Mouse (Mus musculus) hindbrain, embryonic 10.5 days (tissue): ENCODE results near the gene Exph5. TPM values are rescaled to one million over a fixed set of nuclear protein-coding genes. Genes with fewer than 3 reads are reported as not detected.

Experiments used
- DNase-seq: peaks from one replicate; pipeline ENCODE4 v3.0.0-alpha.2; 2017; ENCODE audit warnings: low spot score
- H3K27ac ChIP-seq: fragments of 300-500 bp; sonication (generic); 2 replicates; pipeline ENCODE4 v1.5.1; 2016; ENCODE audit warnings: mild to moderate bottlenecking, moderate library complexity
- H3K27me3 ChIP-seq: fragments of 300-500 bp; sonication (generic); 2 replicates; pipeline ENCODE4 v1.6.1; 2016; ENCODE audit warnings: mild to moderate bottlenecking; ENCODE audit not compliant: poor library complexity, insufficient read depth, severe bottlenecking
- H3K36me3 ChIP-seq: fragments of 300-500 bp; sonication (generic); 2 replicates; pipeline ENCODE4 v1.6.1; 2016; ENCODE audit warnings: mild to moderate bottlenecking, moderate library complexity
- H3K4me1 ChIP-seq: fragments of 300-500 bp; sonication (generic); replicated peaks from 2 replicates; pipeline ENCODE4 v1.6.1; 2016; ENCODE audit warnings: mild to moderate bottlenecking
- H3K4me3 ChIP-seq: fragments of 300-500 bp; sonication (generic); 2 replicates; pipeline ENCODE4 v1.5.1; 2016; ENCODE audit warnings: mild to moderate bottlenecking, moderate library complexity
- H3K9me3 ChIP-seq: fragments of 300-500 bp; sonication (generic); 2 replicates; pipeline ENCODE4 v1.6.1; 2016; ENCODE audit warnings: mild to moderate bottlenecking, moderate library complexity
- WGBS: fragments of 180-500 bp; shearing (Covaris S2); methylation state at CpG from one replicate; pipeline ENCODE4 v1.1.7; 2016; 5-methylcytosine and 5-hydroxymethylcytosine counted together
- polyA plus RNA-seq: library from polyadenylated mRNA; unstranded; fragments of >200 nt; fragmentation: Nextera tagmentation; extraction: Ambion mirVana; gene quantifications from 2 replicates; pipeline ENCODE4 v1.2.1, GENCODE M21; 2016

Exph5 gene
- polyA plus RNA-seq, 1 experiment from 2014 or later: 1.3 TPM

DNA sequence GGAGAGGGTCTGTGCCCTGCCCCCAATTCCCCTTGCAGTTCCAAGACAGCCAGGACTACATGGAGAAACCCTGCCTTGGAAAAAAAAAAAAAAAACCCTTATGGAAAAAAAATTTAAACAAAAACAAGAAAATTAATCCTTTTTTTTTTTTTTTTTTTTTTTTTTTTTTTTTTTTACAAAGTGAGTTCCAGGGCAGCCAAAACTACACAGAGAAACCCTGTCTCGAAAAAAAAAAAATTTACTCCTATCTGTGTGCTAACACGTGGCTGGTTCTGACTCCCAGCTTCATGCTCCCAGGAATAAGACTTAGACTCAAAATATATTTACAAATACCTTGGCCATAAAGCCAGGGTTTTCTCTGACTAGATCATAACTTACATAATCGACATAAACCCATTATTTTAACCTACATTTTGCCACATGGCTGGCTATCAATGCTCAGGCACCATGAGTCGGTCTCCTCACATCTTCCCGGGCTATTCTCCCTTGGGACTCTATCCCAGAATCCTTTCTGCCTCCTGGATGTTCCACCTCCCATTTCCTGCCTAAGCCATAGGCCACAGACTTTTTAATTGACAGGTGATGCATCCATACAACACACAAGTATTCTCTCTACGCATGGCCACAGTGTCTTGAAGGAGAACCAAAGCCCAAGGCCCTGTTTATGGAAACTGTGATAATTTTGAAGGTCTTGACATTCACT lies 102.7 kb downstream of the Exph5 start:
- Histone ChIP-seq H3K27me3 (no peaks in the 10 kb centered on the region), H3K36me3 (no peaks in the 10 kb centered on the region), H3K27ac (peak overlapping the region; percentile 90), H3K4me3 (0 out of 2 replicates have a peak overlapping the region, but pooled peaks have one; percentile 53), H3K9me3 (no peaks in the 10 kb centered on the region), H3K4me1 (peaks cover 22% of the 10 kb centered on the region)
- DNase-seq: no peak
- 82% methylated on average over 6 of the region's 6 CpGs for WGBS

DNA sequence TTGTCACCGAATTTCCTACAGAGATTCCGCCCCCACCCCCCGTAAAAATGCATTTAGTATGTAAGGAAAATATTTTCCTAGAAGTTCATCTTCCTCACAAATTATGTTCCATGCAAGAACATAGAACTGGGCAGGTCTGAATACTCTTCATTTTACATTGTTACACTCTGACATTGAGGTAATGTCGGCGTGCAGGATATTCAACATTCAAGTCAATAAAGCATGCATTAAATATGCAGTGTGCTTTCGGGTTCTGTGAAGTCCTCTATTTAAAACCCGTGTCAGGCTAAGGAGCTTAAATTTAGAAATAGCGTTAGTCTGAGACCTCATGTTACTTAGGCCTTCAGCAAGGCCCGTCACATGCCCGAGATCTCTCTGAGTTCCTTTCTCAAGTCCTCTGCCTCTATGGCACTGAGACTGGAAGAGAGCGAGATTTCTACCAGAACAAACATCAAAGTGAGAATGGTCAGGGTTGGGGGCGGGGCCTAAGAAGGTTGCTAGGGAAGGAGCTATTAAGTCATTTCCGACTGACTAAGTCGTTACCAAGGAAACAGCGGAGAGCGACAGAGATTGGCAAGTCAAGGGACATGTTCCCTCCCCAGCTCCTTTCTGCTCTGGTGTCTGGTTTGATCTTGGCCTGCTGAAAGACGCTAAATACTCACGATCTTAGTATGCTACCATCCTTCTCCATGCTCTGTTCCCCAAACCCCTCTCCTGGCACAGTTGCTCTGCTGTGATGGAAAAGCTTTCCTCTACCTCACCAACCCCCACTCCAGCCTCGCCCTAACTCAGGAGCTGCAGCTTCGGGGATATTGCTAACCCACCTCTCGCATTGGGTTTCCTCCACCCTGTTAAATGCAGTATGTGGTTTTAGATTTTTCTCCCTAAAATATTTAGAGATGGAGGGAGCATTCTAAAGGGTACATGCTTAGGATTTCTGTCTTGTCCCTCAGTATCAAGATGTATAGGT lies 103.6 kb downstream of the Exph5 start:
- Histone ChIP-seq H3K36me3 (no peaks in the 10 kb centered on the region), H3K27ac (peak overlapping the region; percentile 90), H3K9me3 (no peaks in the 10 kb centered on the region), H3K4me1 (peaks cover 22% of the 10 kb centered on the region), H3K4me3 (peak overlapping the region; percentile 53), H3K27me3 (no peaks in the 10 kb centered on the region)
- DNase-seq: peak; percentile 88
- WGBS: 28% methylated on average over 21 of the region's 21 CpGs

DNA sequence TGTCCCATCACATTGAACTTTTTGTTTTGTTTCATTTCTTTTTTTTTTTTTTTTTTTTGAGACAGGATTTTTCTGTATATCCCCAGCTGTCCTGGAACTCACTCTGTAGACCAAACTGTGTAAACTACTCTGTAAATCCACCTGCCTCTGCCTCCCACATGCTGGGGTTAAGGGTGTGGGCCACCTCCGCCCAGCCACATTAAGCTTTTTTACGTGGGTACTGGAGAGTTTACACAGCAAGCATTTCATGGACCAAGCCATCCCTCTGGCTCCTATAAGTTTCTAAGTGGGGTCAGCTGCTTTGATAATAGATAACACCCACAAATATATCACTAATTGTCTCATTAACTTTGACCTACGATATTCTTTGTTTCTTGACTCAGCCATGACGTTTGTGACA lies 107.1 kb downstream of the Exph5 start:
- no peaks in the 10 kb centered on the region for H3K9me3 ChIP-seq
- H3K27ac ChIP-seq: no peak overlapping the region
- no peak for DNase-seq
- H3K36me3 ChIP-seq: no peaks in the 10 kb centered on the region
- H3K4me3 ChIP-seq: no peak overlapping the region
- peaks cover 15% of the 10 kb centered on the region for H3K4me1 ChIP-seq
- no peaks in the 10 kb centered on the region for H3K27me3 ChIP-seq
- WGBS: 88% methylated on average over 4 of the region's 4 CpGs

DNA sequence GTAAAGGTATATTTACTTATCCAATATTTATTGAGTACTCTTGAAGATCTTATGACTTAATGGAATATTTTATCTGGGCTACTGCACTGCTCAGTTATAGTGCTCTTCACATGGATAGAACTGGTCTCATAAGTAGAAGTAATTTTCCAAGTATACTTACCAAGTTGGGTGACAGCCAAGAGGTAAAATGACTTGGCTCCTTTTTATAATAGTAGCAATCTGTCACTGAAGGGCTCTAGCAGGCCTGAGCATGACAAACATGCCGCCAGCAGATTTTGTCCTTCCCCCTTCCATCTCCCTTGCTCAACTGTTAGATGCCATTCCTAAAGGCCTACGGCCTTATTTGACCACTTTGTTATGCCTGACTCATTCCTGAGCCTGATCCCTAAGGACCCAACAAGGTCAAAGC lies 107.5 kb downstream of the Exph5 start:
- Histone ChIP-seq H3K4me1 (peaks cover 15% of the 10 kb centered on the region), H3K4me3 (no peak overlapping the region), H3K36me3 (no peaks in the 10 kb centered on the region), H3K9me3 (no peaks in the 10 kb centered on the region), H3K27me3 (no peaks in the 10 kb centered on the region), H3K27ac (no peak overlapping the region)
- DNase-seq: no peak
- 83% methylated on average over 2 of the region's 2 CpGs for WGBS

DNA sequence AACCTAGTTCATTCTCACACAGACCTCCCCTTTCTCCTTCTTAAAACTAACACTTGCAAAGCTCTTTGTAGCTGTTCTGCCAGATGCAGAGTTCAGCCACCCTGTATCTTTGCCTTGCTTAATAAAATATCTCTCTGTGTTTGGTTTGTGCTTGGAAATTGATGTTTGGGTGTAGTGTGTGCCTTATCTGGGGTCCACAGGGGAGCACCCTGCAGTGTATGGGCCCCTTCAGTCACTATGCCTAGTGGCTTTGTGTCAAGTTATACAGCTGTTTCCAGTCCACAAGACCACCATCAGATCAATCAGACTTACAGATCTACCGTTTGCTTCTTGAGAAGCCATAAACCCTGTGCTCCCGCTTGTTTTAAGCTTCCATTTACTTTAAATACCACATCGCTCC lies 108.0 kb downstream of the Exph5 start:
- Histone ChIP-seq H3K4me3 (no peak overlapping the region), H3K27ac (no peak overlapping the region), H3K36me3 (no peaks in the 10 kb centered on the region), H3K27me3 (no peaks in the 10 kb centered on the region), H3K9me3 (no peaks in the 10 kb centered on the region), H3K4me1 (peaks cover 14% of the 10 kb centered on the region)
- WGBS: 93% methylated on average over 3 of the region's 3 CpGs
- no peak for DNase-seq

DNA sequence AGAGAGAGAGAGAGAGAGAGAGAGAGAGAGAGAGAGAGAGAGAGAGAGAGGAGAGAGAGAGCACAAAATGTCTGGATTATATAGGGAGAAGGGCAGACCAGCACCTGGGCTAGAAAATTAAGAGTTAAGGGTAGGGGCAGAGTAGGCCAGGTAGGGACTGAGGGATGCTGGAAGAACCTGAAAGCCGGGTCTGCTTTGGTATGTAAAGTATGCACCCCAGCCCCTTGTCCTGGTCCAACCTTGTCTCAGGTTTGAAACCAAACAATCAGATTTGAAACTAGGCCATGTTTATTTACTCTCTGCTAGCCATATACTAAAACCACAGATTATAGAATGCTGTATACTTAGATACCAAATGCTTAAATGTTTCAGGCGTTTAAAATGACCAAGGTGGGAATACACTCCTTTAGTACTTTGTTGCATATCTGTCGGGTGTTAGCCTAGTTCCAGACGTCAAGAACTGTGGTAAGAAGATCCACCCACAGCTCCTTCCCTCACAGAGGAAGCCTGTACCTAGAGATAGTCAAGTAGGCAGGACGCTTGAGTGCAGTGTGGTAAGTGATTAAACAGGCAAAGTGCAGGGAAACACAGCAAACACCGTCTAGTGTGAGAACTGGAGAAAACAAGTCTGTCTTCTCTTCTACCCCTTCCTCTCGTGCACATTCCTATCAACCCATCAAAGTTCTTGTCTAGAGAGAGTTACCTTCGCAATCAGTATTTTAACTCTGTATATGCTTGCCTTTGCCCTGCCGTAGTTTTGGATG lies 120.8 kb downstream of the Exph5 start:
- Histone ChIP-seq H3K4me3 (no peak overlapping the region), H3K36me3 (no peaks in the 10 kb centered on the region), H3K27ac (no peak overlapping the region), H3K4me1 (no peaks in the 10 kb centered on the region), H3K9me3 (peaks cover 5% of the 10 kb centered on the region; the same call in 1 of the 2 replicates), H3K27me3 (no peaks in the 10 kb centered on the region)
- no peak for DNase-seq
- WGBS: 79% methylated on average over 9 of the region's 9 CpGs

DNA sequence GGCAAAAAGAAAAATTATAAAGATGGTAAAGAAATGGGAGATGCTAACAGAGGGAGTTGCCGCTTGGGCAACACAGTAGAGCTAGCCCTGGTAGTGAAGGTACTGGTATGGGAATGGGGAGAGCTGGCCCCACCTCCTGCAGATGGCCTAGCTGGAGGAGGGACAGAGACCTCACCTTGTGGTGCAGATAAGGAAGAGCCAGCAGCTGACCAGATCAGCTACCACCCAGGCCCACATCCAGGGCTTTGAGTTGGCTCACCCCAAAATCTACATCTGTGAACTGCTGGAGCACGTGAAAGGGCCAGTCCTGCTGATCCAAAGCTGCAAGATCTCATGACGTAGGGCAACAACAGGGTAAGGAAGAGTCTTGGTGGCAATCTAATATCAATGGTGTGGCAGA lies 125.3 kb downstream of the Exph5 start:
- Histone ChIP-seq H3K27me3 (no peaks in the 10 kb centered on the region), H3K36me3 (no peaks in the 10 kb centered on the region), H3K4me1 (no peaks in the 10 kb centered on the region), H3K27ac (no peak overlapping the region), H3K9me3 (no peaks in the 10 kb centered on the region), H3K4me3 (no peak overlapping the region)
- DNase-seq: no peak
- WGBS: 88% methylated on average over 3 of the region's 3 CpGs

Other genes starting within 250 kb of the Exph5 start
- 21.1 and 31.4 TPM in 2 replicates for gene Ddx10, start 53.6 kb upstream of the Exph5 start, polyA plus RNA-seq
- gene Kdelc2, start 82.4 kb downstream of the Exph5 start, polyA plus RNA-seq: 8.6 and 10.9 TPM in 2 replicates
- gene 4930550C14Rik, start 100.7 kb downstream of the Exph5 start, polyA plus RNA-seq: 0.25 and 0.27 TPM in 2 replicates
- gene Atm, start 235.1 kb downstream of the Exph5 start, polyA plus RNA-seq: 12.6 and 17.7 TPM in 2 replicates
- gene Npat, start 235.4 kb downstream of the Exph5 start, polyA plus RNA-seq: 13.6 and 19.1 TPM in 2 replicates